Mouse (Mus musculus) heart, postnatal 0 days (tissue): Measurements from ENCODE around the gene Cdyl. TPM values are rescaled to one million over a fixed set of nuclear protein-coding genes. Genes with fewer than 3 reads are reported as not detected.

ENCODE experiments used
- ATAC-seq: fragments of 200-750 bp; cut with Nextera tagmentation; 2 replicates; pipeline ENCODE4 v1.8.0; 2017; ENCODE audit warnings: low read depth, moderate number of reproducible peaks, moderate library complexity; ENCODE audit not compliant: insufficient read depth
- DNase-seq: peaks from one replicate; pipeline ENCODE4 v3.0.0-alpha.2; 2016; ENCODE audit warnings: low spot score
- H3K27ac ChIP-seq: fragments of 300-500 bp; sonication (generic); 2 replicates; pipeline ENCODE4 v1.5.1; 2014; ENCODE audit warnings: low read depth, mild to moderate bottlenecking
- H3K27me3 ChIP-seq: fragments of 300-500 bp; sonication (generic); 2 replicates; pipeline ENCODE4 v1.6.1; 2014; ENCODE audit warnings: low read length, mixed read lengths; ENCODE audit not compliant: control insufficient read depth, insufficient read depth
- H3K36me3 ChIP-seq: fragments of 300-500 bp; sonication (generic); replicated peaks from 2 replicates; pipeline ENCODE4 v1.6.1; 2014; ENCODE audit warnings: low read length, mixed read lengths; ENCODE audit not compliant: control insufficient read depth, insufficient read depth
- H3K4me1 ChIP-seq: fragments of 300-500 bp; sonication (generic); 2 replicates; pipeline ENCODE4 v1.6.1; 2014; ENCODE audit warnings: antibody characterized with exemption; ENCODE audit not compliant: control insufficient read depth, insufficient read depth
- H3K4me2 ChIP-seq: fragments of 300-500 bp; sonication (generic); 2 replicates; pipeline ENCODE4 v1.6.1; 2014; ENCODE audit warnings: low read depth, mild to moderate bottlenecking, low read length, moderate library complexity
- H3K4me3 ChIP-seq: fragments of 300-500 bp; sonication (generic); 2 replicates; pipeline ENCODE4 v1.5.1; 2014; ENCODE audit warnings: low read depth, low read length
- H3K9ac ChIP-seq: fragments of 300-500 bp; sonication (generic); replicated peaks from 2 replicates; pipeline ENCODE4 v1.6.1; 2014; ENCODE audit warnings: low read depth, low read length, mixed read lengths
- H3K9me3 ChIP-seq: fragments of 300-500 bp; sonication (generic); replicated peaks from 2 replicates; pipeline ENCODE4 v1.6.1; 2016; ENCODE audit warnings: low read length; ENCODE audit not compliant: control insufficient read depth
- CTCF ChIP-seq: IDR thresholded peaks from 2 replicates; pipeline ENCODE4 v1.5.1; 2016; ENCODE audit warnings: antibody characterized with exemption, control low read depth, low read depth
- EP300 ChIP-seq: IDR thresholded peaks from 2 replicates; pipeline ENCODE4 v1.6.1; 2016; ENCODE audit warnings: antibody characterized with exemption, low read depth
- WGBS: fragments of 180-500 bp; shearing (Covaris S2); extraction: QIAGEN DNeasy Blood & Tissue Kit; methylation state at CpG from one replicate; pipeline ENCODE4 v1.1.7; 2014; 5-methylcytosine and 5-hydroxymethylcytosine counted together
- polyA plus RNA-seq: library from polyadenylated mRNA; unstranded; fragments of >200 nt; fragmentation: Nextera tagmentation; extraction: Ambion mirVana; gene quantifications from 2 replicates; pipeline ENCODE4 v1.2.1, GENCODE M21; 2015
- total RNA-seq: library from RNA; depleted of rRNA; stranded (reverse); fragments of >200 nt; gene quantifications from 2 replicates; pipeline ENCODE4 v1.2.3, GENCODE M21; 2014; ENCODE audit warnings: low replicate concordance

Gene Cdyl
- total and polyA plus RNA-seq, 2 experiments from 2014 or later, result 6.1 to 9.2 TPM

DNA sequence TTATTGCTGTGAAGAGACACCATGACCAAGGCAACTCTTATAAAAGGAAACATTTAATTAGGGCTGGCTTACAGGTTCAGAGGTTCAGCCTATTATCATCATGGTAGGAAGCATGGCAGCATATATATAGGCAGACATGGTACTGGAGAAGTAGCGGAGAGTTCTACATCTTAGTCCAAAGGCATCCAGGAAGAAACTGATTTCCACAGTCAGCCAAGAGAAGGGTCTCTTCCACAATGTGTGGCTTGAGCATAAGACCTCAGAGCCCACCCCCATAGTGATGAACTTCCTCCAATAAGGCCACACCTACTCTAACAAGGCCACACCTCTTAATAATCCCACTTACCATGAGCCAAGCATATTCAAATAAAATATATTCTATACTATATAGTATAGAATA is 17.3 kb downstream of the Cdyl start:
- no peaks in the 10 kb centered on the region for H3K36me3 ChIP-seq
- H3K4me2 ChIP-seq, result no peak overlapping the region
- H3K9ac ChIP-seq, result no peak overlapping the region
- no peak overlapping the region for H3K27ac ChIP-seq
- 87% methylated on average over 1 of the region's 1 CpGs for WGBS
- no peaks in the 10 kb centered on the region for H3K4me1 ChIP-seq
- no peaks in the 10 kb centered on the region for H3K9me3 ChIP-seq
- no peaks in the 10 kb centered on the region for H3K27me3 ChIP-seq
- TF ChIP-seq CTCF (no peak), EP300 (no peak)
- ATAC-seq, result no peak
- DNase-seq, result no peak
- H3K4me3 ChIP-seq, result no peak overlapping the region

GRCm38 (mm10) chr13:35677433-35678051 is 17.9 kb downstream of the Cdyl start:
- no peak for DNase-seq
- no peak for ATAC-seq
- Histone ChIP-seq H3K27ac (no peak overlapping the region), H3K9me3 (no peaks in the 10 kb centered on the region), H3K4me2 (no peak overlapping the region), H3K9ac (no peak overlapping the region), H3K36me3 (no peaks in the 10 kb centered on the region), H3K27me3 (no peaks in the 10 kb centered on the region), H3K4me3 (no peak overlapping the region), H3K4me1 (no peaks in the 10 kb centered on the region)
- 52% methylated on average over 7 of the region's 7 CpGs for WGBS
- TF ChIP-seq EP300, result no peak
- no peak for TF ChIP-seq CTCF

DNA sequence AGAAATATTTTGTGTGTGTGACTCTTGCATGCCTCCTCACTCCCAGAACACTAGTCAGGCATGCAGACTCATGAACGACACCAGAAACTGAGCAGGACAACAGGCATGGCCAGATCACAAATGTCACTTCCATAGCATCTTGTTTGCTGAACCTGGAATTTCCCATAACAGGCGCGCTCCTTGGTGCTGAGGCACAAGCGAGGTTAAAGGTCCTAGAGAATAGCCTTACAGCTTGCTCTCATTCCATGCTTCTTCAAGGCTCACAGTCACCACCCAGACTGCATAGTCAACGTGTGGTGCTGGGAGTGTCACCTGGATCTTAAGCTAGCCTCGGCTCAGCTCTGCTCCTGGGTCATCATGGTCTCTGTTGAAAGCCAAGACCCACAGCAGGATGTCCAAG is 19.1 kb downstream of the Cdyl start:
- WGBS, result 80% methylated on average over 6 of the region's 6 CpGs
- H3K27ac ChIP-seq, result no peak overlapping the region
- H3K27me3 ChIP-seq, result no peaks in the 10 kb centered on the region
- ATAC-seq (no peak), DNase-seq (no peak)
- H3K4me2 ChIP-seq, result no peak overlapping the region
- H3K36me3 ChIP-seq, result no peaks in the 10 kb centered on the region
- no peak overlapping the region for H3K4me3 ChIP-seq
- H3K9me3 ChIP-seq, result no peaks in the 10 kb centered on the region
- no peaks in the 10 kb centered on the region for H3K4me1 ChIP-seq
- no peak for TF ChIP-seq EP300
- TF ChIP-seq CTCF, result no peak
- H3K9ac ChIP-seq, result no peak overlapping the region

DNA sequence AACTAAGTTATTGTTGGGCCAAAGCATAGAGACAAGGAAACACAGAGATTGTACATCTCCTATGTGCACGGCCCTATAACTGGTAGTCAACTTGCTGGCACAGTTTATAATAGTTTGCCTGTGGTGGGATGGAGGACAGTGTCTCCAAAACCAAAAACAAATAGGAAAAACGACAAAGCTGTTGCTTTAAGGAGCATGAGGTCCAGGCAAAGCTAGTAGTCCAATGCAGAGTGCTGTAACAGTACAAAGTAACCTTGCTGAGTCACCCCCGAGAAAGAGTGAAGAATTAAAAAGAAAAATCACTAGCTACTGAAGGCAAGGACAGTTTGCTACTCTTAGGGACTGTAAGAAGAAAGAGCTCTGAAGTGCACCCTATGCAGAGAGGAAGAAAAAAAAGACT is 21.7 kb downstream of the Cdyl start:
- ATAC-seq (no peak), DNase-seq (no peak)
- no peaks in the 10 kb centered on the region for H3K9me3 ChIP-seq
- no peaks in the 10 kb centered on the region for H3K27me3 ChIP-seq
- H3K4me2 ChIP-seq, result no peak overlapping the region
- no peak overlapping the region for H3K9ac ChIP-seq
- WGBS, result 75% methylated on average over 3 of the region's 3 CpGs
- H3K36me3 ChIP-seq, result no peaks in the 10 kb centered on the region
- H3K4me3 ChIP-seq, result no peak overlapping the region
- H3K4me1 ChIP-seq, result peaks cover 7% of the 10 kb centered on the region; the same call in 1 of the 2 replicates
- TF ChIP-seq CTCF (no peak), EP300 (no peak)
- H3K27ac ChIP-seq, result no peak overlapping the region

GRCm38 (mm10) chr13:35686273-35686672 is 26.6 kb downstream of the Cdyl start:
- Histone ChIP-seq H3K27me3 (no peaks in the 10 kb centered on the region), H3K4me2 (no peak overlapping the region), H3K36me3 (no peaks in the 10 kb centered on the region), H3K9me3 (no peaks in the 10 kb centered on the region), H3K4me1 (peaks cover 10% of the 10 kb centered on the region; the same call in 1 of the 2 replicates), H3K9ac (no peak overlapping the region), H3K27ac (no peak overlapping the region), H3K4me3 (no peak overlapping the region)
- WGBS, result 42% methylated on average over 8 of the region's 8 CpGs
- TF ChIP-seq EP300 (no peak), CTCF (no peak)
- ATAC-seq (no peak), DNase-seq (peak; percentile 22)

- DNase-seq (no peak), ATAC-seq (no peak)
- H3K9me3 ChIP-seq, result no peaks in the 10 kb centered on the region
- no peak overlapping the region for H3K4me3 ChIP-seq
- H3K27ac ChIP-seq, result no peak overlapping the region
- H3K4me1 ChIP-seq, result peaks cover 10% of the 10 kb centered on the region; the same call in 1 of the 2 replicates
- no peak overlapping the region for H3K4me2 ChIP-seq
- H3K27me3 ChIP-seq, result no peaks in the 10 kb centered on the region
- no peak overlapping the region for H3K9ac ChIP-seq
- H3K36me3 ChIP-seq, result no peaks in the 10 kb centered on the region
- no peak for TF ChIP-seq EP300
- TF ChIP-seq CTCF, result no peak
- WGBS, result 76% methylated on average over 3 of the region's 3 CpGs
Observed at GRCm38 (mm10) chr13:35689560-35689959, 29.9 kb downstream of the Cdyl start.
